Mouse (Mus musculus): ENCODE data around the gene Ruvbl1. TPM values are rescaled to one million over a fixed set of nuclear protein-coding genes. Genes with fewer than 3 reads are reported as not detected.

The Ruvbl1 gene
- polyA plus RNA-seq, 1 experiment from 2014 or later = 149 TPM

GRCm38 (mm10) chr6:88503044-88503443 lies 37.8 kb downstream of the Ruvbl1 start:
- Histone ChIP-seq H3K9me3 (ENCODE audit: control insufficient read depth, low read length) (no peaks in the 10 kb centered on the region), H3K4me3 (ENCODE audit: low read depth, low read length) (no peak overlapping the region), H3K27ac (ENCODE audit: low read depth, low read length) (no peak overlapping the region), H3K27me3 (ENCODE audit: control insufficient read depth, insufficient read depth, low read length) (no peaks in the 10 kb centered on the region), H3K4me1 (replicated peaks; ENCODE audit: control insufficient read depth, insufficient read depth, low read length) (no peaks in the 10 kb centered on the region; the same call in 1 of the 2 replicates), H3K4me2 (replicated peaks; ENCODE audit: low read depth, low read length) (no peak overlapping the region), H3K36me3 (ENCODE audit: control insufficient read depth, insufficient read depth, low read length) (peaks cover 20% of the 10 kb centered on the region), H3K9ac (ENCODE audit: low read depth, low read length) (no peak overlapping the region)
- ATAC-seq (ENCODE audit: low FRiP score) (no peak), DNase-seq (ENCODE audit: low spot score) (no peak)
- WGBS = 91% methylated on average over 4 of the region's 4 CpGs

DNA sequence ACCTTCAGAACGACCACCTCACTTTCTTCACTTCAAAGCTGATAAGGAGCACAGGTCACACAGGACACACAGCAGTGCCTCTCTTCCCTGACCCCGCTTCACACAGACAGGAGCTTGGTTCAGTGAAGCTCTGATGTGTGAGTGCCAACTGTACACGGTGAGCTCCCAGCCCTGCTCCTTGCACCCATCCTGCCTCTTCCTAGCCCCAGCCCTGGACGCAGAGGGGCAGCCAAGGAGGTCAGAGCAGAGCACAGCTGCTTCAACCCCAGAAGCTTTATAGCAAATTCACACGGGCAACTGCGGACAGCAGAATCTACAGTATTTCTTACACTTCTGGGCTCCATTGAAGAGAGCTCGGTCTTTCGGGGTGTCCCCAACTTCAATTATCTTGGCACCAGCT lies 48.8 kb downstream of the Ruvbl1 start:
- Histone ChIP-seq H3K27ac (ENCODE audit: low read depth, low read length) (no peak overlapping the region), H3K4me2 (replicated peaks; ENCODE audit: low read depth, low read length) (no peak overlapping the region), H3K36me3 (ENCODE audit: control insufficient read depth, insufficient read depth, low read length) (peaks cover 24% of the 10 kb centered on the region), H3K27me3 (ENCODE audit: control insufficient read depth, insufficient read depth, low read length) (no peaks in the 10 kb centered on the region), H3K9ac (ENCODE audit: low read depth, low read length) (no peak overlapping the region), H3K9me3 (ENCODE audit: control insufficient read depth, low read length) (no peaks in the 10 kb centered on the region), H3K4me3 (ENCODE audit: low read depth, low read length) (no peak overlapping the region), H3K4me1 (replicated peaks; ENCODE audit: control insufficient read depth, insufficient read depth, low read length) (0 out of 2 replicates have a peak, but pooled peaks cover 3% of the 10 kb centered on the region)
- no peak for ATAC-seq (ENCODE audit: low FRiP score)
- 95% methylated on average over 8 of the region's 8 CpGs for WGBS
- DNase-seq (ENCODE audit: low spot score) = no peak

- WGBS = 92% methylated on average over 4 of the region's 4 CpGs
- peaks cover 23% of the 10 kb centered on the region for H3K36me3 ChIP-seq (ENCODE audit: control insufficient read depth, insufficient read depth, low read length)
Measured at GRCm38 (mm10) chr6:88514546-88514945, 49.3 kb downstream of the Ruvbl1 start.

GRCm38 (mm10) chr6:88515971-88516370 lies 50.8 kb downstream of the Ruvbl1 start:
- Histone ChIP-seq H3K9ac (ENCODE audit: low read depth, low read length) (no peak overlapping the region), H3K27me3 (ENCODE audit: control insufficient read depth, insufficient read depth, low read length) (no peaks in the 10 kb centered on the region), H3K4me3 (ENCODE audit: low read depth, low read length) (no peak overlapping the region), H3K36me3 (ENCODE audit: control insufficient read depth, insufficient read depth, low read length) (peaks cover 9% of the 10 kb centered on the region), H3K4me1 (replicated peaks; ENCODE audit: control insufficient read depth, insufficient read depth, low read length) (0 out of 2 replicates have a peak, but pooled peaks cover 5% of the 10 kb centered on the region), H3K27ac (ENCODE audit: low read depth, low read length) (no peak overlapping the region), H3K9me3 (ENCODE audit: control insufficient read depth, low read length) (no peaks in the 10 kb centered on the region), H3K4me2 (replicated peaks; ENCODE audit: low read depth, low read length) (no peak overlapping the region)
- 91% methylated on average over 8 of the region's 8 CpGs for WGBS
- no peak for DNase-seq (ENCODE audit: low spot score)
- ATAC-seq (ENCODE audit: low FRiP score) = no peak

More at GRCm38 (mm10) chr6:88514546-88514945, 49.3 kb downstream of the Ruvbl1 start:
- no peaks in the 10 kb centered on the region for H3K27me3 ChIP-seq (ENCODE audit: control insufficient read depth, insufficient read depth, low read length)
- H3K4me1 ChIP-seq (replicated peaks; ENCODE audit: control insufficient read depth, insufficient read depth, low read length) = 0 out of 2 replicates have a peak, but pooled peaks cover 5% of the 10 kb centered on the region
- H3K9ac ChIP-seq (ENCODE audit: low read depth, low read length) = no peak overlapping the region
- no peak overlapping the region for H3K27ac ChIP-seq (ENCODE audit: low read depth, low read length)
- no peak for DNase-seq (ENCODE audit: low spot score)
- H3K4me3 ChIP-seq (ENCODE audit: low read depth, low read length) = no peak overlapping the region
- H3K9me3 ChIP-seq (ENCODE audit: control insufficient read depth, low read length) = no peaks in the 10 kb centered on the region
- no peak overlapping the region for H3K4me2 ChIP-seq (replicated peaks; ENCODE audit: low read depth, low read length)
- no peak for ATAC-seq (ENCODE audit: low FRiP score)

GRCm38 (mm10) chr6:88516667-88517066 lies 51.5 kb downstream of the Ruvbl1 start:
- DNase-seq (ENCODE audit: low spot score) (no peak), ATAC-seq (ENCODE audit: low FRiP score) (no peak)
- Histone ChIP-seq H3K9ac (ENCODE audit: low read depth, low read length) (no peak overlapping the region), H3K4me2 (replicated peaks; ENCODE audit: low read depth, low read length) (no peak overlapping the region), H3K9me3 (ENCODE audit: control insufficient read depth, low read length) (no peaks in the 10 kb centered on the region), H3K4me1 (replicated peaks; ENCODE audit: control insufficient read depth, insufficient read depth, low read length) (0 out of 2 replicates have a peak, but pooled peaks cover 5% of the 10 kb centered on the region), H3K4me3 (ENCODE audit: low read depth, low read length) (no peak overlapping the region), H3K27me3 (ENCODE audit: control insufficient read depth, insufficient read depth, low read length) (no peaks in the 10 kb centered on the region), H3K36me3 (ENCODE audit: control insufficient read depth, insufficient read depth, low read length) (peaks cover 6% of the 10 kb centered on the region; the same call in 1 of the 2 replicates), H3K27ac (ENCODE audit: low read depth, low read length) (no peak overlapping the region)
- 78% methylated on average over 5 of the region's 5 CpGs for WGBS

GRCm38 (mm10) chr6:88517701-88518403 lies 52.6 kb downstream of the Ruvbl1 start:
- Histone ChIP-seq H3K4me3 (ENCODE audit: low read depth, low read length) (peak overlapping the region; percentile 96), H3K36me3 (ENCODE audit: control insufficient read depth, insufficient read depth, low read length) (peaks cover under 1% of the 10 kb centered on the region; the same call in 1 of the 2 replicates), H3K4me2 (replicated peaks; ENCODE audit: low read depth, low read length) (peak overlapping the region; percentile 65), H3K27ac (ENCODE audit: low read depth, low read length) (peak overlapping the region; percentile 59; the same call in 1 of the 2 replicates), H3K9ac (ENCODE audit: low read depth, low read length) (peak overlapping the region; percentile 94), H3K9me3 (ENCODE audit: control insufficient read depth, low read length) (no peaks in the 10 kb centered on the region), H3K27me3 (ENCODE audit: control insufficient read depth, insufficient read depth, low read length) (no peaks in the 10 kb centered on the region), H3K4me1 (replicated peaks; ENCODE audit: control insufficient read depth, insufficient read depth, low read length) (0 out of 2 replicates have a peak, but pooled peaks cover 5% of the 10 kb centered on the region)
- 17% methylated on average over 18 of the region's 18 CpGs for WGBS
- peak; percentile 31 for DNase-seq (ENCODE audit: low spot score)
- no peak for ATAC-seq (ENCODE audit: low FRiP score)

GRCm38 (mm10) chr6:88518404-88519263 lies 53.4 kb downstream of the Ruvbl1 start, which contains the start of gene Sec61a1:
Gene Sec61a1 (minus strand): TSS chr6:88518905.
- Histone ChIP-seq H3K4me2 (replicated peaks; ENCODE audit: low read depth, low read length) (peak within 1 kb of the TSS; percentile 92), H3K36me3 (ENCODE audit: control insufficient read depth, insufficient read depth, low read length) (no peaks in the 10 kb centered on the region), H3K4me1 (replicated peaks; ENCODE audit: control insufficient read depth, insufficient read depth, low read length) (0 out of 2 replicates have a peak, but pooled peaks cover 5% of the 10 kb centered on the region), H3K9ac (ENCODE audit: low read depth, low read length) (peak within 1 kb of the TSS; percentile 94), H3K4me3 (ENCODE audit: low read depth, low read length) (peak within 1 kb of the TSS; percentile 96), H3K9me3 (ENCODE audit: control insufficient read depth, low read length) (no peaks in the 10 kb centered on the region), H3K27me3 (ENCODE audit: control insufficient read depth, insufficient read depth, low read length) (no peaks in the 10 kb centered on the region), H3K27ac (ENCODE audit: low read depth, low read length) (peak within 1 kb of the TSS; percentile 90)
- ATAC-seq (ENCODE audit: low FRiP score) = peak; percentile 97
- WGBS = under 1% methylated on average over 76 of the region's 80 CpGs
- peak; percentile 96 for DNase-seq (ENCODE audit: low spot score)

DNA sequence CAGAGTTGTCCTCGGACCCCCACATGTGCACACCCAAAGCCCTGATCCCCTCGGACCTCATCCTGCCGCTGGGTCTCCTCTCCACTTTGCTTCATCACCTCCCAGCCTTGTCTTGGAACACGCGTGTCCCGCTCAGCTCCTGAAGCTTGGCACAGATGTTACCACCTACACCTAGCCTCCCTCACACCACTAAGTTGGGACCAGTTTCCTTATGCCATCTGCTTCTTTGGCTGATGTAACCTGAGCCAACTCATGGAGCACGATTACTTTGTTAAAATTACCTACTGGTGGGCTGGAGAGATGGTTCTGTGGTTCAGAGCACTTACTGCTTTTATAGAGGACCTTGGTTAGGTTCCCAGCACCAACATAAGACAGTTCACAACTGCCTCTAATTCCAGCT lies 56.6 kb downstream of the Ruvbl1 start:
- Histone ChIP-seq H3K27me3 (ENCODE audit: control insufficient read depth, insufficient read depth, low read length) (no peaks in the 10 kb centered on the region), H3K4me3 (ENCODE audit: low read depth, low read length) (no peak overlapping the region), H3K4me2 (replicated peaks; ENCODE audit: low read depth, low read length) (no peak overlapping the region), H3K27ac (ENCODE audit: low read depth, low read length) (no peak overlapping the region), H3K36me3 (ENCODE audit: control insufficient read depth, insufficient read depth, low read length) (no peaks in the 10 kb centered on the region), H3K4me1 (replicated peaks; ENCODE audit: control insufficient read depth, insufficient read depth, low read length) (0 out of 2 replicates have a peak, but pooled peaks cover 5% of the 10 kb centered on the region), H3K9ac (ENCODE audit: low read depth, low read length) (no peak overlapping the region), H3K9me3 (ENCODE audit: control insufficient read depth, low read length) (no peaks in the 10 kb centered on the region)
- DNase-seq (ENCODE audit: low spot score) (no peak), ATAC-seq (ENCODE audit: low FRiP score) (no peak)
- WGBS = 85% methylated on average over 7 of the region's 7 CpGs

Measured in hindbrain, embryonic 11.5 days (tissue).